ENCODE assay signal across 12 mouse cellular contexts in genomic region chr6:120955215-120955614, GRCm38 (mm10). TPM values are rescaled to one million over a fixed set of nuclear protein-coding genes. Genes with fewer than 3 reads are reported as not detected.
DNase-seq lines count a peak whose midpoint lies in the region; ATAC-seq and TF ChIP-seq lines count a peak whose summit lies in the region.
"Had no signal": no experiment of that assay in that cellular context is flagged by ENCODE, and none has a peak within 500 bp of the region (broad histone marks: within the 10 kb centered on the region; RNA-seq: fewer than 3 reads in every experiment).

No protein-coding gene starts in this region.

- H3K4me3 ChIP-seq in heart, postnatal 0 days (ENCODE audit: low read depth, low read length): no peak overlapping the region
- no peak overlapping the region for H3K4me3 ChIP-seq in MEL (ENCODE audit: control insufficient read depth in 1 of 2, insufficient read depth in 1 of 2, low read depth in 2 of 2, low read length in 2 of 2)
- no peak overlapping the region for H3K4me3 ChIP-seq in liver, embryonic 15.5 days (replicated peaks)
- H3K4me3 ChIP-seq: heart, embryonic 15.5 days; limb, embryonic 15.5 days had no signal

- H3K27me3 ChIP-seq in heart, postnatal 0 days (ENCODE audit: control insufficient read depth, insufficient read depth, low read length): no peaks in the 10 kb centered on the region
- no peaks in the 10 kb centered on the region for H3K27me3 ChIP-seq in MEL (ENCODE audit: control insufficient read depth in 1 of 2, insufficient read depth in 2 of 2, low read length in 2 of 2)
- no peaks in the 10 kb centered on the region for H3K27me3 ChIP-seq in liver, embryonic 15.5 days
- H3K27me3 ChIP-seq in splenic B cell, adult 2 months (ENCODE audit: control insufficient read depth, insufficient read depth, low read length, poor library complexity, severe bottlenecking): no peaks in the 10 kb centered on the region
- H3K27me3 ChIP-seq: heart, embryonic 15.5 days; limb, embryonic 15.5 days; Patski had no signal

- intact Hi-C loops in heart, postnatal 14 days (cut with DNase I): no loop called here

- TF ChIP-seq EP300 in heart, postnatal 0 days (IDR thresholded peaks at IDR 0.05; ENCODE audit: low read depth): no peak
- TF ChIP-seq EP300 in MEL (IDR thresholded peaks at IDR 0.05; ENCODE audit: low read depth in 1 of 2, low read length in 2 of 2): peak; percentile 15 to 33; a peak in 1 of 4 replicates

- TF ChIP-seq POLR2A in MEL (IDR thresholded peaks at IDR 0.05; ENCODE audit: control insufficient read depth in 1 of 2, insufficient read depth in 1 of 2, low read depth in 1 of 2, low read length in 2 of 2, poor library complexity in 1 of 2): no peak

- WGBS in heart, postnatal 0 days: 55% methylated on average over 3 of the region's 3 CpGs
- 27% methylated on average over 3 of the region's 3 CpGs for WGBS in liver, embryonic 15.5 days (ENCODE audit: insufficient replicate concordance)

- no peak overlapping the region for H3K27ac ChIP-seq in heart, postnatal 0 days (ENCODE audit: low read depth)
- H3K27ac ChIP-seq in MEL (ENCODE audit: control insufficient read depth, low read depth, low read length): peak overlapping the region; percentile 96
- peak overlapping the region; percentile 90 for H3K27ac ChIP-seq in liver, embryonic 15.5 days (replicated peaks)
- H3K27ac ChIP-seq: heart, embryonic 15.5 days; limb, embryonic 15.5 days had no signal

- H3K9ac ChIP-seq in heart, postnatal 0 days (replicated peaks; ENCODE audit: low read depth, low read length): no peak overlapping the region
- 0 out of 2 replicates have a peak overlapping the region, but pooled peaks have one; percentile 2 for H3K9ac ChIP-seq in MEL (ENCODE audit: control insufficient read depth, low read depth, low read length, poor library complexity, severe bottlenecking)
- H3K9ac ChIP-seq in liver, embryonic 15.5 days: no peak overlapping the region
- H3K9ac ChIP-seq: heart, embryonic 15.5 days; limb, embryonic 15.5 days had no signal

- no peak for TF ChIP-seq CTCF in heart, postnatal 0 days (IDR thresholded peaks at IDR 0.05; ENCODE audit: low read depth)
- no peak for TF ChIP-seq CTCF in MEL (IDR thresholded peaks at IDR 0.05 in 2 of 3, conservative IDR thresholded peaks at IDR 0.05 in 1 of 3; ENCODE audit: control insufficient read depth in 1 of 3, insufficient read depth in 1 of 3, low read depth in 2 of 3, low read length in 3 of 3, poor library complexity in 1 of 3, severe bottlenecking in 1 of 3)

- peaks cover 85% of the 10 kb centered on the region for H3K36me3 ChIP-seq in heart, postnatal 0 days (replicated peaks; ENCODE audit: control insufficient read depth, insufficient read depth, low read length)
- H3K36me3 ChIP-seq in MEL (ENCODE audit: control insufficient read depth in 1 of 2, insufficient read depth in 2 of 2, low read length in 2 of 2): peaks cover 0 to 37% of the 10 kb centered on the region in 2 experiments; a peak in 3 of 4 replicates
- H3K36me3 ChIP-seq in liver, embryonic 15.5 days (replicated peaks): peaks cover 91% of the 10 kb centered on the region
- no peaks in the 10 kb centered on the region for H3K36me3 ChIP-seq in splenic B cell, adult 2 months (ENCODE audit: control insufficient read depth, insufficient read depth, low read length, poor library complexity, severe bottlenecking)

- no peak overlapping the region for H3K4me2 ChIP-seq in heart, postnatal 0 days (ENCODE audit: low read depth, low read length)
- no peak overlapping the region for H3K4me2 ChIP-seq in liver, embryonic 15.5 days
- H3K4me2 ChIP-seq: heart, embryonic 15.5 days; limb, embryonic 15.5 days had no signal

- H3K9me3 ChIP-seq in heart, postnatal 0 days (replicated peaks; ENCODE audit: control insufficient read depth, low read length): no peaks in the 10 kb centered on the region
- H3K9me3 ChIP-seq in MEL (replicated peaks; ENCODE audit: insufficient read depth, low read length): no peaks in the 10 kb centered on the region
- no peaks in the 10 kb centered on the region for H3K9me3 ChIP-seq in liver, embryonic 15.5 days (replicated peaks)
- H3K9me3 ChIP-seq: heart, embryonic 15.5 days; limb, embryonic 15.5 days had no signal

- TF ChIP-seq RAD21 in MEL (IDR thresholded peaks at IDR 0.05; ENCODE audit: low read depth, low read length): no peak

- no peaks in the 10 kb centered on the region for H3K79me2 ChIP-seq in MEL (ENCODE audit: control insufficient read depth, insufficient read depth, low read length, poor library complexity)

- peak; percentile 29 for DNase-seq in heart, postnatal 0 days (ENCODE audit: low spot score)
- DNase-seq in heart, postnatal 14 days: no peak
- DNase-seq in MEL (ENCODE audit: low read depth, low spot score): peak; percentile 84
- peak; percentile 69 for DNase-seq in splenic B cell, adult 2 months (ENCODE audit: low read depth, low spot score)
- no peak for DNase-seq in cerebellum, postnatal 25 days
- no peak for DNase-seq in cerebellum, adult 9-10 months
- DNase-seq in left cerebral cortex, adult 11 months (ENCODE audit: low spot score): no peak
- DNase-seq: kidney, postnatal 25 days had no signal

- H3K4me1 ChIP-seq in heart, postnatal 0 days (ENCODE audit: control insufficient read depth, insufficient read depth): no peaks in the 10 kb centered on the region
- peaks cover 20 to 37% of the 10 kb centered on the region in 2 experiments for H3K4me1 ChIP-seq in MEL (ENCODE audit: control insufficient read depth in 1 of 2, insufficient read depth in 2 of 2, low read length in 2 of 2)
- H3K4me1 ChIP-seq in liver, embryonic 15.5 days (replicated peaks): peaks cover 42% of the 10 kb centered on the region
- H3K4me1 ChIP-seq: limb, embryonic 15.5 days had no signal

- ATAC-seq in heart, postnatal 0 days (ENCODE audit: insufficient read depth, low read depth): no peak
- no peak for ATAC-seq in liver, embryonic 15.5 days (ENCODE audit: insufficient read depth)
- ATAC-seq: Patski had no signal

TF ChIP-seq in MEL, 35 proteins besides CTCF, POLR2A, EP300 and RAD21:
- TF ChIP-seq BHLHE40 (IDR thresholded peaks at IDR 0.05; ENCODE audit: borderline replicate concordance, low read depth, low read length) (peak; percentile 98), USF2 (IDR thresholded peaks at IDR 0.05; ENCODE audit: borderline replicate concordance in 1 of 2, insufficient read depth in 1 of 2, low read depth in 1 of 2, low read length in 2 of 2) (no peak), TBP (IDR thresholded peaks at IDR 0.05; ENCODE audit: low read depth, low read length) (no peak), RCOR1 (IDR thresholded peaks at IDR 0.05; ENCODE audit: low read depth, low read length) (peak; percentile 87), MXI1 (IDR thresholded peaks at IDR 0.05; ENCODE audit: low read depth, low read length) (peak; percentile 47), MYC (IDR thresholded peaks at IDR 0.05; ENCODE audit: low read depth, low read length) (no peak), ZNF384 (IDR thresholded peaks at IDR 0.05; ENCODE audit: low read depth, low read length) (no peak), POLR2AphosphoS5 (IDR thresholded peaks at IDR 0.05; ENCODE audit: borderline replicate concordance, low read depth, low read length) (no peak), SIN3A (IDR thresholded peaks at IDR 0.05; ENCODE audit: low read length) (peak; percentile 73), E2F4 (IDR thresholded peaks at IDR 0.05; ENCODE audit: borderline replicate concordance, low read depth, low read length) (no peak), ELF1 (IDR thresholded peaks at IDR 0.05; ENCODE audit: low read depth, low read length) (peak; percentile 71; the same call in 1 of the 2 replicates), POLR2AphosphoS2 (IDR thresholded peaks at IDR 0.05; ENCODE audit: low read length) (no peak), MAFK (IDR thresholded peaks at IDR 0.05; ENCODE audit: borderline replicate concordance, low read depth, low read length) (peak; percentile 95), NRF1 (IDR thresholded peaks at IDR 0.05; ENCODE audit: insufficient read depth, low read depth, low read length, poor library complexity, severe bottlenecking) (no peak), ZKSCAN1 (IDR thresholded peaks at IDR 0.05; ENCODE audit: low read depth, low read length) (no peak), ETS1 (IDR thresholded peaks at IDR 0.05; ENCODE audit: low read depth, low read length) (peak; percentile 78), GATA1 (IDR thresholded peaks at IDR 0.05; ENCODE audit: low read depth, low read length) (no peak), TCF12 (IDR thresholded peaks at IDR 0.05; ENCODE audit: low read depth, low read length) (no peak), CHD2 (IDR thresholded peaks at IDR 0.05; ENCODE audit: low read length) (no peak), MAX (IDR thresholded peaks at IDR 0.05; ENCODE audit: low read length) (peak; percentile 52; the same call in 1 of the 2 replicates), USF1 (IDR thresholded peaks at IDR 0.05; ENCODE audit: low read depth, low read length) (no peak), MEF2A (IDR thresholded peaks at IDR 0.05; ENCODE audit: extremely low read depth, insufficient replicate concordance, low read depth, low read length, poor library complexity, severe bottlenecking) (no peak)

RNA-seq across cellular contexts. Expression of gene Bid, which starts 38.6 kb away (rescaled TPM):
- total RNA-seq in heart, postnatal 0 days (2014; rRNA removed; ENCODE audit: low replicate concordance): 3.3 and 5.1 TPM in 2 replicates
- 2.6 and 3.6 TPM in 2 replicates for polyA plus RNA-seq in heart, postnatal 0 days (2015; fragmentation: Nextera tagmentation; extraction: Ambion mirVana)
- 1 to 10 TPM; 1.6 to 2.1 TPM for total RNA-seq in heart, postnatal 14 days (2021)
- total RNA-seq in MEL (2012; rRNA removed): 27.5 and 28.2 TPM in 2 replicates
- polyA plus RNA-seq in MEL (2012; ENCODE audit: insufficient read depth in 1 of 2, insufficient read length in 2 of 2, low read depth in 1 of 2, low replicate concordance in 2 of 2, missing spikeins in 1 of 2): 10 to 100 TPM in 1 of 2 experiments, not detected in 1; 50.2 TPM
- 22.0 TPM in 2 replicates for polyA plus RNA-seq in liver, embryonic 15.5 days (2015; fragmentation: Nextera tagmentation; extraction: Ambion mirVana)

Comparison
In these comparisons a context has a peak if more than half of its experiments do, and no peak if none do; other contexts are left out.
1. DNase-seq: peak in heart, postnatal 0 days (single experiment), MEL (single experiment) and splenic B cell, adult 2 months (single experiment); none in heart, postnatal 14 days (0 of 2), cerebellum, postnatal 25 days (0 of 2), cerebellum, adult 9-10 months (single experiment) and left cerebral cortex, adult 11 months (single experiment).